Mouse (Mus musculus) fibroblast of lung, adult 2 months (primary cell): ENCODE measurements around the gene Tmem269.

Experiments used
- DNase-seq: peaks from one replicate; pipeline ENCODE4 v3.0.0-alpha.2; 2011; ENCODE audit warnings: low read depth

The Tmem269 gene

GRCm38 (mm10) chr4:119234348-119234747, 16.3 kb upstream of the Tmem269 start:
- DNase-seq = no peak

GRCm38 (mm10) chr4:119233256-119233901, 15.4 kb upstream of the Tmem269 start:
- no peak for DNase-seq

GRCm38 (mm10) chr4:119232410-119233255, 14.6 kb upstream of the Tmem269 start, which contains the start of the genes AU022252 and P3h1:
Gene AU022252 (minus strand): TSS chr4:119232712.
Gene P3h1 (plus strand): TSS chr4:119232915.
- peak; percentile 91 for DNase-seq

GRCm38 (mm10) chr4:119226751-119227150, 8.7 kb upstream of the Tmem269 start:
- no peak for DNase-seq

GRCm38 (mm10) chr4:119225719-119226118, 7.7 kb upstream of the Tmem269 start:
- DNase-seq = no peak

GRCm38 (mm10) chr4:119224534-119224933, 6.5 kb upstream of the Tmem269 start:
- DNase-seq = no peak

- no peak for DNase-seq
These were observed 5.7 kb upstream of the Tmem269 start for GRCm38 (mm10) chr4:119223696-119224095.

GRCm38 (mm10) chr4:119216667-119217066, 1.4 kb downstream of the Tmem269 start:
- no peak for DNase-seq

- DNase-seq = peak; percentile 36
These were observed 13.3 kb downstream of the Tmem269 start for GRCm38 (mm10) chr4:119204672-119205071.

- DNase-seq = no peak
These were observed 19.9 kb downstream of the Tmem269 start for GRCm38 (mm10) chr4:119198105-119198504.

- no peak for DNase-seq
These were observed 22.3 kb downstream of the Tmem269 start for GRCm38 (mm10) chr4:119195582-119196320.

GRCm38 (mm10) chr4:119194909-119195581, 23.0 kb downstream of the Tmem269 start, which contains the start of gene Svbp:
Gene Svbp (plus strand): TSS chr4:119195306.
- DNase-seq = peak; percentile 59

GRCm38 (mm10) chr4:119192757-119193156, 25.3 kb downstream of the Tmem269 start:
- DNase-seq = no peak

GRCm38 (mm10) chr4:119191273-119191672, 26.7 kb downstream of the Tmem269 start:
- DNase-seq = no peak

GRCm38 (mm10) chr4:119190618-119191017, 27.4 kb downstream of the Tmem269 start:
- no peak for DNase-seq

- DNase-seq = no peak
These were observed 28.2 kb downstream of the Tmem269 start, which contains the start of gene Ermap for GRCm38 (mm10) chr4:119189864-119190263. Gene Ermap (minus strand): TSS chr4:119190011.

- no peak for DNase-seq
These were observed 28.6 kb downstream of the Tmem269 start for GRCm38 (mm10) chr4:119189392-119189791.

- DNase-seq = no peak
These were observed 29.8 kb downstream of the Tmem269 start for GRCm38 (mm10) chr4:119188060-119188785.

GRCm38 (mm10) chr4:119185771-119186170, 32.2 kb downstream of the Tmem269 start:
- no peak for DNase-seq

GRCm38 (mm10) chr4:119183525-119183924, 34.5 kb downstream of the Tmem269 start:
- DNase-seq = no peak

GRCm38 (mm10) chr4:119181456-119181855, 36.6 kb downstream of the Tmem269 start:
- no peak for DNase-seq
